Mouse (Mus musculus) spleen, postnatal 4 days (tissue): ENCODE data around the gene Dmp1.

ENCODE experiments used
- DNase-seq, 2 experiments: peaks; one replicate each; pipeline ENCODE4 v3.0.0; 2022; ENCODE audit warnings: low spot score in 2 of 2

Gene Dmp1

DNA sequence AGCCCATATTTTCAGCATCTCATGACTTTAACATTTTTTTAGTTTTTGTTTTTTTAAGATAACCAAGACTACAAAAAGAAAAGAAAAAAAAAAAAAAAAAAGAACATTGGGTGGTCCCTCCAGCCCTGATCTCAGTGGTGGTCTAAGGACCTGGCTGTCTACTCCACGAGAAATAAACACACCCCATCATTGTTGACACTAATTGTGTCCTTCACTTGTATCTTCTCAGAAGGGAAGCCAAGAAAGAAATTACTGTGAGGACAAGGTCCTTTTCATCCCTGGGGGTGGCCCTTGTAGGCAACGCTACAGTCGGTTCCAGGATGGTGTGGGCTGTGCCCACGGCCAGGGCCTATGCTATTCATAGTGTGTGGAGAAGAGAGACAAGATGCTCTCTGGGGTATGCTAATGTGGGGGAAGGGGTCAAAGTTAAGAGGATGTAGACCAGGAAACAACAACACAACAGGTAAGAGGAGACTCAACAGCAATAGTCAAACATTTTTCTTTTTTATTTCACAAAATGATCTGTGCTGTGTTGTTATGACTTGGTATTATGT is 59.6 kb downstream of the Dmp1 start:
- DNase-seq, result no peak

DNA sequence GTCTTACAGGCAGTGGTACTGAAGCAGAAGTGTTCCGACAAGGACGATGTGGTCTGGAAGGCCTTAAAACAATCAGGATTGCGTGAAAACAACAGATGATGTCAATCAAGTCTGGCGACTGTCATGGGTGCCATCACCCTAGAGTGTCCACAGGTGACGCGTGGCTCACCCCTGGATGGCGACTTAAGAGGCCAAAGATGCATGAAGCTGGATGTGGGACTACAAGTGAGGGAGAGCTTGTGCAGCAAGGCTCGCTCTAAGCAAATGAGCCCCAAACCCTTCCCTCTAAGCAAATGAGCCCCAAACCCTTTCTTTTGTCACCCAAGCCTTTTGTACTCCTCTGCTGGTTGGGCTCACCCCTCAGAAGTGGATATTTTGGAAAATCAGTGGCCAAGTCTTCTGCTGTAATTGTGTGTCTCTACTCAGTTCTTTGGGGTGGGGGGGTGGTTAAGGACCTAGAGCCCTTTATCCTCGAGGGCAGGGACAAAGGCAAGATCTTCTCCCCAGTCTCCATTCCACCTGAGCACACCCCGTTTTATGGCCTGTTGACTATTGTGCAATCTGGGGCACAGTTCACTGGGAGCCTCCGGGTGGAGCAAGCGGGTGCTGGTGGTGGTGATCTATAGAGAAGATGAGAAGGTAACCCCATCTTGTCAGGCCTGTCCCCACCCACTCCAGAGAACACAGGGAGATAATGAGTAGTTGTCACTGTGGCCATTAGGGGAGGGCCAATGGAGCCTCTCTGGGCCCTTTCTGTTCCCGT is 60.8 kb downstream of the Dmp1 start:
- no peak for DNase-seq
